Mouse (Mus musculus): ENCODE results near the gene H13.

GRCm38 (mm10) chr2:152696476-152697164 is 27.4 kb downstream of the H13 start:
- TF ChIP-seq CTCF (IDR thresholded peaks at IDR 0.05; ENCODE audit: control insufficient read depth, insufficient read depth, insufficient read length) (peak; percentile 68), CEBPB (IDR thresholded peaks at IDR 0.05; ENCODE audit: low read depth) (no peak)

Measured in C2C12 (cell line).